Mouse (Mus musculus): ENCODE measurements around the gene Cyb5rl.

DNA sequence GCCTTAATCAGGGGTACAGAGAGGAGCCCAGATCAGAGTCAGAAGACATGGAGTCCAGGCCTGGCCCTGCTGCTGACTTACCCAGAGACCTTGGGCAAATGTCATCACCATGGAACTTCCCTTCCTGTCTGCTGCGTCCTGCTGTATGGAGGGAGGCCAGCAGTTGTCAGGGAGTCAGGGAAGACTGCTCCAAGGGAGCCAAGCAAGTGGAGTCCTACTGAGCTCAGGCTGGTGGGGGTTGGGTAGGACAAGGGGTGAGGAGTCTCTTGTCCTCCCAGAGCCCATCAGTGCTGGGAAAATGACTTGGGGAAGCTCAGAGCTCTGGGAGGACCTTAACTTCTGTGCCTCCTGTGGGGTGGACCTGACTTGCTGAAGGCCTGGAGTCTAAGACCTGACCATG is 17.6 kb downstream of the Cyb5rl start:
- no peak for TF ChIP-seq CTCF (IDR thresholded peaks at IDR 0.05; ENCODE audit: low read depth, low read length)
- TF ChIP-seq POLR2A (IDR thresholded peaks at IDR 0.05; ENCODE audit: insufficient read depth, low read length), result no peak
